Mouse (Mus musculus) neural tube, embryonic 15.5 days (tissue): ENCODE results near the gene 2310022A10Rik. TPM values are rescaled to one million over a fixed set of nuclear protein-coding genes. Genes with fewer than 3 reads are reported as not detected.

ENCODE experiments used
- ATAC-seq: fragments of 200-750 bp; cut with Nextera tagmentation; 2 replicates; pipeline ENCODE4 v1.8.0; 2017; ENCODE audit warnings: mild to moderate bottlenecking, moderate TSS enrichment, moderate library complexity; ENCODE audit not compliant: low FRiP score
- H3K27ac ChIP-seq: fragments of 300-500 bp; sonication (generic); replicated peaks from 2 replicates; pipeline ENCODE4 v1.5.1; 2015; ENCODE audit warnings: mild to moderate bottlenecking, inconsistent platforms
- H3K27me3 ChIP-seq: fragments of 300-500 bp; sonication (generic); replicated peaks from 2 replicates; pipeline ENCODE4 v1.6.1; 2015; ENCODE audit warnings: inconsistent platforms
- H3K36me3 ChIP-seq: fragments of 300-500 bp; sonication (generic); 2 replicates; pipeline ENCODE4 v1.6.1; 2015; ENCODE audit warnings: inconsistent platforms
- H3K4me1 ChIP-seq: fragments of 300-500 bp; sonication (generic); 2 replicates; pipeline ENCODE4 v1.6.1; 2015; ENCODE audit warnings: inconsistent platforms
- H3K4me2 ChIP-seq: fragments of 300-500 bp; sonication (generic); 2 replicates; pipeline ENCODE4 v1.6.1; 2015; ENCODE audit warnings: inconsistent platforms, mild to moderate bottlenecking, moderate library complexity
- H3K4me3 ChIP-seq: fragments of 300-500 bp; sonication (generic); replicated peaks from 2 replicates; pipeline ENCODE4 v1.5.1; 2015; ENCODE audit warnings: mild to moderate bottlenecking, inconsistent platforms
- H3K9ac ChIP-seq: fragments of 300-500 bp; sonication (generic); replicated peaks from 2 replicates; pipeline ENCODE4 v1.6.1; 2015; ENCODE audit warnings: mild to moderate bottlenecking, inconsistent platforms
- H3K9me3 ChIP-seq: fragments of 300-500 bp; sonication (generic); replicated peaks from 2 replicates; pipeline ENCODE4 v1.6.1; 2016; ENCODE audit warnings: inconsistent platforms
- WGBS: fragments of 180-500 bp; shearing (Covaris S2); methylation state at CpG from one replicate; pipeline ENCODE4 v1.1.7; 2015; ENCODE audit warnings: mixed read lengths; 5-methylcytosine and 5-hydroxymethylcytosine counted together
- polyA plus RNA-seq: library from polyadenylated mRNA; unstranded; fragments of >200 nt; fragmentation: Nextera tagmentation; extraction: Ambion mirVana; gene quantifications from 2 replicates; pipeline ENCODE4 v1.2.1, GENCODE M21; 2015

The 2310022A10Rik gene
- polyA plus RNA-seq, 1 experiment from 2014 or later = 32.6 TPM

DNA sequence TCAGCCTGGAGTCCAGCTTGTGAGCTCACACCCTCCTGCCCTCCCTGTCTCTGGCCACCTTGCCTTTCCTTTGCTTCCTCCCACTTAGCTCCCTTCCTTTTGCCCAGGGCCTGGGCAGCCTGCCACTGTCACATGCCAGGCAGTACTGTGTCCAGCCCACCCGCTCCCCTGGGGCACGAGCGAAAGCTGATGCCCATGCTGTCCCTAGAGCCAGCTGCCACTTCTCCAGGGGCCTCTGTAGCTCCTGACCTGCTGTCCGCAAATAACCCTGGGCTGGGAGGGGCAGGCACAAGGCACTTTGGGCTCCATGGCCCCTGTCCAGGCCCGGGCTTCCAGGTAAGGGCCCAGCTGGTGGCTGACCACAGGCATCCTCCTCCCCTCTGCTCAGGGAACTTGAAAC, 54.5 kb downstream of the 2310022A10Rik start:
- H3K4me1 ChIP-seq = peaks cover 47% of the 10 kb centered on the region
- no peak overlapping the region for H3K4me2 ChIP-seq
- H3K9ac ChIP-seq = no peak overlapping the region; the same call in 1 of the 2 replicates
- ATAC-seq = peak; percentile 49; the same call in 1 of the 2 replicates
- H3K9me3 ChIP-seq = no peaks in the 10 kb centered on the region
- WGBS = 37% methylated on average over 5 of the region's 5 CpGs
- no peaks in the 10 kb centered on the region for H3K27me3 ChIP-seq
- H3K4me3 ChIP-seq = no peak overlapping the region
- H3K27ac ChIP-seq = 0 out of 2 replicates have a peak overlapping the region, but pooled peaks have one; percentile 51
- peaks cover 20% of the 10 kb centered on the region for H3K36me3 ChIP-seq

DNA sequence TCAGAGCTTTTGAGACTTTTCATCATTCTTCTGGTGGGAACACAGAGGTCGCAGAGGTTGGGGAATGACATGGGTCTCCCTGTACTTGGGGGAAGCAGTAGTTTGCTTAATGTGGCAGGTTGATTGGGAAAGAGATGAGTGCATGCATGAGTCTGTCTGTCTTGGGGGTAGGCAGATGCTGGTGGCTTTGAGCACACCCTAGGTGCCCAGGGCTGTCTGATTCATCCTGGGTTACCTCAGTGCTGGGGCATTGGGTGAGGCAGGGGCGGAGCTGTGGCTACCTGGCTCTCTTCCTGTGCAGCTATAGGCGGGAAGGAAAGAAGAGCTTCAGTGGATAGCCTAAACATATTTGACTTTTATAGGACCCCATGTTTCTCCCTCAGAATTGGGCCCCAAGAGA, 55.1 kb downstream of the 2310022A10Rik start:
- H3K27ac ChIP-seq = 0 out of 2 replicates have a peak overlapping the region, but pooled peaks have one; percentile 33

DNA sequence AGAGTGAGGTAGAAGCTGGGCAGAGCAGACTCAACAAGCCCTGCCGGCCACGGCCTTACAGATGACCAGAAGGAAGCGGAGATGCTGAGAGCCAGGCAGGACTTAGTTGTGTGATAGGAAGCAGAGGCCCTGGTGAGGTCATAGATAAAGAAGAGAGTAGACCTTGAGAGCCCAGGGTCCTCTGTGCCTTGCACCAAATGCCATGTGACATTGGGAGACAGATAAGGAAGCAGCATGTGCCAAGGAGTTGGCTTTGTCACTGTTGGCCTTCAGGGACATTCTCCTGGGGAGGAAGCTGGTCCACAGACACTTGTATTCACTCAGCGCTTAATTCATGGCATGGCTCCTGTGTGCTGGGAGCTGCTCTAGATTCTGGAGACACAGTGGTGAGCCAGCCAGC, 56.3 kb downstream of the 2310022A10Rik start:
- H3K9me3 ChIP-seq = no peaks in the 10 kb centered on the region
- no peak overlapping the region for H3K27ac ChIP-seq
- peaks cover 52% of the 10 kb centered on the region for H3K4me1 ChIP-seq
- WGBS = 96% methylated on average over 4 of the region's 4 CpGs
- no peak for ATAC-seq
- H3K27me3 ChIP-seq = no peaks in the 10 kb centered on the region
- no peak overlapping the region for H3K4me2 ChIP-seq
- H3K36me3 ChIP-seq = peaks cover 20% of the 10 kb centered on the region
- no peak overlapping the region for H3K4me3 ChIP-seq
- H3K9ac ChIP-seq = no peak overlapping the region

More for the DNA sequence above, 55.1 kb downstream of the 2310022A10Rik start:
- Histone ChIP-seq H3K9ac (no peak overlapping the region), H3K27me3 (no peaks in the 10 kb centered on the region), H3K9me3 (no peaks in the 10 kb centered on the region), H3K4me1 (peaks cover 50% of the 10 kb centered on the region), H3K36me3 (peaks cover 20% of the 10 kb centered on the region), H3K4me2 (no peak overlapping the region), H3K4me3 (no peak overlapping the region)
- ATAC-seq = no peak
- 93% methylated on average over 3 of the region's 3 CpGs for WGBS

DNA sequence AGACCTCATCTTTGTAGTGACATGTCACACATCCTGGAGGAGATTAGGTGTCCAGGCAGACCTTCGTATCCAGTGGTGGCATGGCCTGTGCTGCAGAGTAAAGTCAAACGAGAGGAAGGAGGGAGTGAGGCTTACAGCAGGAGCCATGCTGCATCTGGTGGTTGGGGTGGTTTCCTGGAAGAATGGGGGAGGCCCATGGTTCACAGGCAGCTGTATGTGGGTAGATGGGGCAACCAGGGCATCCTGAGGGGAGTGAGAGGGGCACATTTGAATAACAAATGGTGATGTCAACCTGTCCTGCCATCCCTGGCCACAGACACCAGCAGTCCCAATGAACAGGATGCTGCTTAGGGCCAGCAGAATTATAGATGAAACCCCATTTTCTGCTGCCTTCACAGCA, 56.7 kb downstream of the 2310022A10Rik start:
- 84% methylated on average over 2 of the region's 2 CpGs for WGBS
- H3K4me1 ChIP-seq = peaks cover 52% of the 10 kb centered on the region
- no peak for ATAC-seq

DNA sequence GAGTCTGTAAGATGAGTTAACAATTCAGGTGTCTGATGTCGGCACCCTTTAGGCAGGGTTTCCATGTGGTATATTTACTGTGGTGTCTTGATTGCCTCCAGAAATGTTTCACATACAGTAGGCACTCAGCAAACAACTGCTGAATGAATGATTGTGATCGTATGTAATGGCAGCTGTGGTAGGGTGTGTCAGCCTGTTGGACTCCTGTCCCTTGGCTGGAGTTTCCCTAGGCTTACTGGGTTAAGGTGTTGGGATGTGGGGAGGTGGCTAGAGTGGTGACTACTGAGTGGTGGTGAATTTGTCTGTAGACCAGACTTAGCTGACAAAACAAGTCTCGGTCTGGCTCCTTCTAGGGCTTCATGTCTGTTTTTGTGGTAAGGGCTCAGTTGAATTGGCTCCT, 57.3 kb downstream of the 2310022A10Rik start:
- Histone ChIP-seq H3K9me3 (no peaks in the 10 kb centered on the region), H3K4me2 (no peak overlapping the region), H3K4me1 (peaks cover 48% of the 10 kb centered on the region), H3K36me3 (peaks cover 20% of the 10 kb centered on the region), H3K27ac (no peak overlapping the region), H3K27me3 (no peaks in the 10 kb centered on the region), H3K4me3 (no peak overlapping the region), H3K9ac (no peak overlapping the region)
- WGBS = 95% methylated on average over 3 of the region's 3 CpGs
- ATAC-seq = no peak

More for the DNA sequence above, 56.7 kb downstream of the 2310022A10Rik start:
- Histone ChIP-seq H3K9ac (no peak overlapping the region), H3K27me3 (no peaks in the 10 kb centered on the region), H3K27ac (no peak overlapping the region), H3K4me3 (no peak overlapping the region), H3K36me3 (peaks cover 20% of the 10 kb centered on the region), H3K4me2 (no peak overlapping the region), H3K9me3 (no peaks in the 10 kb centered on the region)

DNA sequence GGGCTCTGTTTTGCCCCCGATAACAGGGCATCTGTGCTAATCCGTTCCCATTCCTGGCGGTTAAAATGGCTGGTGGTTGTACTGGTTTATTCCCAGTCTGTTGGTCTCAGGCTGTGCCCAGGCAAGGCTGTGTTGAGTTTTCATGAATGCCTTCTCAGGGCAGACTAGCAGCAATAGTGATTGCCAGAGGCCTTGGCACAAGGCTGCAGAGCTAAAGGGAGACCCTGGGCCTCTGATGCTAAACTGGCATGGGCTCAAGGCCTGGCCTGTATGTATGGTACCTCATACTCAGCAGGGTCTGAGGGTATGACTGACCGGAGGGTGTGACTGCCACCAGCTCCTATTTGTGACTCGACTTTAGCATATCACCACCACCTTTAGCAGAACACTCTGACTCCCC, 57.8 kb downstream of the 2310022A10Rik start:
- no peaks in the 10 kb centered on the region for H3K9me3 ChIP-seq
- no peak overlapping the region for H3K4me3 ChIP-seq
- no peak overlapping the region for H3K9ac ChIP-seq
- no peak overlapping the region for H3K4me2 ChIP-seq
- peaks cover 20% of the 10 kb centered on the region for H3K36me3 ChIP-seq
- ATAC-seq = no peak
- WGBS = 93% methylated on average over 5 of the region's 5 CpGs
- H3K27ac ChIP-seq = no peak overlapping the region
- peaks cover 43% of the 10 kb centered on the region for H3K4me1 ChIP-seq
- H3K27me3 ChIP-seq = no peaks in the 10 kb centered on the region

DNA sequence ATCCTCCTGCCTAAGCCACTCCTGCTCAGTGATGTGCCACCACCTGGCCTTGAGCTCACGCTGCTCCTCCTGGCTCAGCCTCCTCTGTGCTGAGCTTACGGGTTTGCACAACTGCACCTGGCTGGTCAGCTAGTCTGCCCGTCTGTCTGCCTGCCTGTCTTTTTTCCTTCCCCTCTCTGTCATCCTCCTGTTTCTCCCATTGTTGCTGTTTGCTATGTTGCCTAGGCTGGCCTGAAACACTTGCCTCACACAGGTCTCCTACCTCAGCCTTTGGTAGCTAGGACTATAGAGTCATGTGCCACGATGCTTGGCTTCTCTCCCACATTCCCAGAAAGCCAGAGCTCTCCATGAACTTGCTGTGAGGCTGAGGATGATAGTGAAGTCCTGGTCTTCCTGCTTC, 59.9 kb downstream of the 2310022A10Rik start:
- H3K9ac ChIP-seq = no peak overlapping the region
- peaks cover 22% of the 10 kb centered on the region for H3K4me1 ChIP-seq
- no peak overlapping the region for H3K4me2 ChIP-seq
- H3K36me3 ChIP-seq = peaks cover 41% of the 10 kb centered on the region
- H3K27ac ChIP-seq = 0 out of 2 replicates have a peak overlapping the region, but pooled peaks have one; percentile 67
- H3K27me3 ChIP-seq = no peaks in the 10 kb centered on the region
- 60% methylated on average over 4 of the region's 4 CpGs for WGBS
- no peak overlapping the region for H3K4me3 ChIP-seq
- H3K9me3 ChIP-seq = no peaks in the 10 kb centered on the region
- ATAC-seq = no peak

DNA sequence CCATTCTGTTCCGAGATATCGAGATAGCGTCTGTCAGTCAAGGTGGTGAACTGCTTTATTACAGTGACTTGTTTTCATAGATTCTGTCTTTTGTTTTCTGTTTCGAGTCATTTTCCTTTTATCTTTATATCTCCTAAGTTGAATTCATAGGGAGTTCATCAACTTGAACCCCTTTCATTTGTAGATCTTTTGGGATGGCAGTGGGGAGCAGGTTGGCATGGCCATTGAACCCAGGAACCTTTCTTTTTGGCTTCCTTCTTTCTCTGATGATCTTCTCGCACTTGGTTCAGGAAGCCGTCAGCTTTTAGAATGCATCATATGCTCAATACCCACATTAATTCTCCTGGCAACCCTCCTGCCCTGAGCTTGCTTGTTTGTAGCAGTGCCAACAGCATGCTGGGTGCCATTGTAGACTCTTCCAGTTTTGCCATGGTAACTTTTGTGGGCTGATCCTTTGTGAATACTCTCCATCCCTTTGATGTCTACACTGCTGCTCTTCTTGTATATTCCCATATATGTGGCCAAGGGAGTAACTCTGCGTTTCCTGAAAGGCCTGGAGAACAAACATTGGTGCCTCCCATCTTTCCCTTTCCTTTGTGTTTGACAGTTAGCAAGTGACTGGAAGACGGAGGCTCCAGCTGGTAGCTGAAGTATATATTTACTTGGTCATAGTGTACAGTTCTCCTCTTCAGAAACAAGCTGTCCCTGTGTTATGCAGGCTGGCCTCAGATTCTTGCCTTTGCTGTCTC, 60.9 kb downstream of the 2310022A10Rik start:
- peaks cover 50% of the 10 kb centered on the region for H3K36me3 ChIP-seq
- H3K9ac ChIP-seq = no peak overlapping the region
- H3K27ac ChIP-seq = peak overlapping the region; percentile 67
- no peaks in the 10 kb centered on the region for H3K27me3 ChIP-seq
- H3K4me3 ChIP-seq = no peak overlapping the region
- 39% methylated on average over 8 of the region's 8 CpGs for WGBS
- H3K9me3 ChIP-seq = no peaks in the 10 kb centered on the region
- ATAC-seq = peak; percentile 59; the same call in 1 of the 2 replicates
- H3K4me2 ChIP-seq = no peak overlapping the region
- peaks cover 18% of the 10 kb centered on the region for H3K4me1 ChIP-seq

DNA sequence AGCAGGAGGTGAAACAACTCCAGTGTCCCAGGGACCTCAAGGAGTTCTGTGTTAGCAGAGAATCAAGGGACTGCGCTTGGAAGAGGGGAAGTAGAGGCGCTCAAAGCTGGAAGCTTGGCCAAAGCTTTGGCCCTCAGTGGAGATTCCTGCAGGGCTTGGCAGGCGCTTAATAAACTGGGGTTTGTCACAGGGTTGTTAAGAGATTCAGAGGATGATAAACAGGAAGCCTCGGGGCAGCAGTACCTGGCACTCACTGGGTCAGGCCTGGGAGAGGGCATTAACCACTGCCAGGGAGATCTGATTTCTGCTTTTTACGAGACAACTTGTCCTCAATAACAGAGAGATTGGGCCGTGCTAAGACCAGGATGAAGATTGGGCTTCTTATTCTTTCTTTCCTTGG, 68.0 kb downstream of the 2310022A10Rik start:
- H3K4me2 ChIP-seq = no peak overlapping the region
- no peaks in the 10 kb centered on the region for H3K4me1 ChIP-seq
- no peak overlapping the region for H3K4me3 ChIP-seq
- ATAC-seq = no peak
- no peaks in the 10 kb centered on the region for H3K27me3 ChIP-seq
- H3K9me3 ChIP-seq = no peaks in the 10 kb centered on the region
- H3K27ac ChIP-seq = no peak overlapping the region
- 80% methylated on average over 6 of the region's 6 CpGs for WGBS
- H3K36me3 ChIP-seq = peaks cover 69% of the 10 kb centered on the region
- H3K9ac ChIP-seq = no peak overlapping the region

DNA sequence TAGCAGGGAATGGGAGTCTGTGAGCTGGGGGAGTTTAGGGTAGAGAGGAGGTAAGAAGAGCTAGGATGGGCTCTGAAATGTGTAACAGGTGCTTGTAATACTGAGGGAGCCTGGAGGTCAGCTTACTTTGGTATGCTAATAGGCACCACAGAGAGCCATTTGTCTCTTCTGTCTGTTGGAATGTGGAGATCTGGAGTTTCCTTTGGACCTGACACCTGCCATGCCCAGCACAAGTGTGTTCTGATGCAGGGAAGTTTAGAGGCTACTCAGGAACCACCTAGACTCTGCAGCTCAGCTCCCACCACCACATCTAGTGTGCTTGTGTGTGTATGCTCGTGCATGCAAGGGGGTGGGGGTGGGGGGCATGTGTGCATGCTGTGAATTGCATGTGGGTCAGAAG, 69.2 kb downstream of the 2310022A10Rik start:
- H3K4me2 ChIP-seq = no peak overlapping the region
- WGBS = 76% methylated on average over 1 of the region's 1 CpGs

DNA sequence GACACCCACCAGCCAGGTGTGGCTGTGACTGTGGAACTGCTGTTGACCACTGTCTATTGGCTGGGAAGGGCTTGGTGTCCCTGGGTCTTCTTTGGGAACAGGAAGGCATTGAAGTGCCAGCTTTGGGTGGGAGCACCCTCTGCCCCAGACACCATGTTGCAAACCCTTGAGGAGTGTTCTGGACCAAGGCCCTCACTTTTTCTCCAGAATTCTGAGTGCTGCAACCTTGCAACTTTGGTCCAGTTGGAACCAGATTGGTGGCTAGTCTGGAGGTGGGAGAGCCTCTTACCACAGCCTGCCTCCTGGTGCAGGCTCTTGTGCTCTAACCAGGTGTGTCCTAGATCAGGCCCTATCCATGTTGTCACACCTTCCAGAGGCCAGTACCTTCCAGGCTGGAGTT, 71.9 kb downstream of the 2310022A10Rik start:
- Histone ChIP-seq H3K4me2 (no peak overlapping the region), H3K9me3 (no peaks in the 10 kb centered on the region), H3K27ac (no peak overlapping the region), H3K9ac (no peak overlapping the region), H3K36me3 (peaks cover 67% of the 10 kb centered on the region), H3K4me3 (no peak overlapping the region), H3K4me1 (no peaks in the 10 kb centered on the region), H3K27me3 (no peaks in the 10 kb centered on the region)
- ATAC-seq = no peak

More for the DNA sequence above, 69.2 kb downstream of the 2310022A10Rik start:
- Histone ChIP-seq H3K4me1 (no peaks in the 10 kb centered on the region), H3K9me3 (no peaks in the 10 kb centered on the region), H3K27ac (no peak overlapping the region), H3K9ac (no peak overlapping the region), H3K27me3 (no peaks in the 10 kb centered on the region), H3K4me3 (no peak overlapping the region), H3K36me3 (peaks cover 64% of the 10 kb centered on the region)
- no peak for ATAC-seq

DNA sequence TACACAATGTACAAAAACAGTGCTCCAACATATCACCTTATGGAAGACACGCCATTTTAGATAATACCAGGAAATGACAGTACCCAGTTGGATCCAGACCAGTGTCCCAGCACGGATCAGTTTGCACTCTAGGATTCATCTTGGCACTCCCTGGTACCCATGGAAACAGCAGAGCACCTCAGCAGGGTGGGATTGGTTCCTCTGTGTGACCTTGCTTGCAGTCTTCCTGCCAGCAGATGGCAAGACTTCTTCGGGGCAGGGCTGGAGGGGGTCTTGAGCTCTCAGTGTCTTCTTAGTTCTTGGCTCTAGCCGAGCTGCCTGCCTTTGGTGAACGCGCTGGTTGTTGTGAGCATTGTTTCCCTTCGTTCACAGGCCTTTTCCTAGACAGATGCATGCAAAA, 74.7 kb downstream of the 2310022A10Rik start:
- Histone ChIP-seq H3K27ac (no peak overlapping the region), H3K36me3 (peaks cover 72% of the 10 kb centered on the region)

More for the DNA sequence above, 74.7 kb downstream of the 2310022A10Rik start:
- H3K9ac ChIP-seq = no peak overlapping the region
- no peaks in the 10 kb centered on the region for H3K9me3 ChIP-seq
- H3K4me1 ChIP-seq = no peaks in the 10 kb centered on the region
- ATAC-seq = no peak
- 83% methylated on average over 7 of the region's 7 CpGs for whole genome bisulfite sequencing
- H3K27me3 ChIP-seq = no peaks in the 10 kb centered on the region
- no peak overlapping the region for H3K4me2 ChIP-seq
- no peak overlapping the region for H3K4me3 ChIP-seq
